Mouse (Mus musculus) embryonic facial prominence, embryonic 12.5 days (tissue): ENCODE data around the gene Ell. TPM values are rescaled to one million over a fixed set of nuclear protein-coding genes. Genes with fewer than 3 reads are reported as not detected.

Source experiments
- ATAC-seq: fragments of 200-750 bp; cut with Nextera tagmentation; 2 replicates; pipeline ENCODE4 v1.8.0; 2017; ENCODE audit not compliant: insufficient number of reproducible peaks, insufficient read depth, low FRiP score, low TSS enrichment
- H3K27ac ChIP-seq: fragments of 300-500 bp; sonication (generic); 2 replicates; pipeline ENCODE4 v1.5.1; 2016; ENCODE audit warnings: mild to moderate bottlenecking
- H3K27me3 ChIP-seq: fragments of 300-500 bp; sonication (generic); 2 replicates; pipeline ENCODE4 v1.6.1; 2016; ENCODE audit warnings: mild to moderate bottlenecking, moderate library complexity
- H3K36me3 ChIP-seq: fragments of 300-500 bp; sonication (generic); 2 replicates; pipeline ENCODE4 v1.6.1; 2016; ENCODE audit warnings: mild to moderate bottlenecking
- H3K4me1 ChIP-seq: fragments of 300-500 bp; sonication (generic); 2 replicates; pipeline ENCODE4 v1.6.1; 2016
- H3K4me2 ChIP-seq: fragments of 300-500 bp; sonication (generic); replicated peaks from 2 replicates; pipeline ENCODE4 v1.6.1; 2016; ENCODE audit warnings: mild to moderate bottlenecking, moderate library complexity
- H3K4me3 ChIP-seq: fragments of 300-500 bp; sonication (generic); 2 replicates; pipeline ENCODE4 v1.5.1; 2016; ENCODE audit warnings: mild to moderate bottlenecking
- H3K9ac ChIP-seq: fragments of 300-500 bp; sonication (generic); 2 replicates; pipeline ENCODE4 v1.6.1; 2016; ENCODE audit warnings: mild to moderate bottlenecking, moderate library complexity
- H3K9me3 ChIP-seq: fragments of 300-500 bp; sonication (generic); 2 replicates; pipeline ENCODE4 v1.6.1; 2016; ENCODE audit warnings: mild to moderate bottlenecking, moderate library complexity
- WGBS: fragments of 180-500 bp; shearing (Covaris S2); methylation state at CpG from one replicate; pipeline ENCODE4 v1.1.7; 2016; 5-methylcytosine and 5-hydroxymethylcytosine counted together
- polyA plus RNA-seq: library from polyadenylated mRNA; unstranded; fragments of >200 nt; fragmentation: Nextera tagmentation; extraction: Ambion mirVana; gene quantifications from 2 replicates; pipeline ENCODE4 v1.2.1, GENCODE M21; 2016

Gene Ell
- polyA plus RNA-seq, 1 experiment from 2014 or later: 19.1 TPM

DNA sequence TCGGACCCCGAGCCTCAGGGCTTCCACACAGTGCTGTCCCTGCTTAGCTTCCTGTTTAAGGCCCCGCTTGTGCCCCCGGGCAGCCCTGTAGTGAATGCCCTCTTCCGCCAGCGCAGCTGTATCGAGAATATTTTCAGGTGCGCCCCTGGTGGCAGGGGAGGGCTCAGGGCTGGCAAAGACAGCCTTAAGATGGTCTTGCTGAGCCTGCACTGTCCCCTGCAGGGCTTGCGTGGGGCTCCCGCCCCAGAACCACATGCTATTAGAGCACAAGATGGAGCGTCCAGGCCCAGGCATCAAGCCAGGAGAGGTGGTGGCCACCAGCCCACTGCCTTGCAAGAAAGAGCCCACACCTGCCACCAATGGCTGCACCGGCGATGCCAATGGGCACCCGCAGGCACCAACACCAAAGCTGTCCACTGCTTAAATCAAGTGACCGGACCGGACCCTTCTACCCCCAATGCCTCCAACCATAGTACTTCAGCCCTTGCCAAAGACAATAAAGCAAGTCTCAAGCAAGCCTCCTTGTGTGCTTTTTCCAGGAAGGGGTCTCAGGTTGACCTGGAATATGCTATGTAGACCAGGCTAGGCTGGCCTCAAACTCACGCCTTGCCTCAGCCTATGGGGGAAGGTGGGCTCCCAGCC lies 57.6 kb downstream of the Ell start:
- H3K4me2 ChIP-seq: peak overlapping the region; percentile 84
- no peak overlapping the region for H3K9ac ChIP-seq

DNA sequence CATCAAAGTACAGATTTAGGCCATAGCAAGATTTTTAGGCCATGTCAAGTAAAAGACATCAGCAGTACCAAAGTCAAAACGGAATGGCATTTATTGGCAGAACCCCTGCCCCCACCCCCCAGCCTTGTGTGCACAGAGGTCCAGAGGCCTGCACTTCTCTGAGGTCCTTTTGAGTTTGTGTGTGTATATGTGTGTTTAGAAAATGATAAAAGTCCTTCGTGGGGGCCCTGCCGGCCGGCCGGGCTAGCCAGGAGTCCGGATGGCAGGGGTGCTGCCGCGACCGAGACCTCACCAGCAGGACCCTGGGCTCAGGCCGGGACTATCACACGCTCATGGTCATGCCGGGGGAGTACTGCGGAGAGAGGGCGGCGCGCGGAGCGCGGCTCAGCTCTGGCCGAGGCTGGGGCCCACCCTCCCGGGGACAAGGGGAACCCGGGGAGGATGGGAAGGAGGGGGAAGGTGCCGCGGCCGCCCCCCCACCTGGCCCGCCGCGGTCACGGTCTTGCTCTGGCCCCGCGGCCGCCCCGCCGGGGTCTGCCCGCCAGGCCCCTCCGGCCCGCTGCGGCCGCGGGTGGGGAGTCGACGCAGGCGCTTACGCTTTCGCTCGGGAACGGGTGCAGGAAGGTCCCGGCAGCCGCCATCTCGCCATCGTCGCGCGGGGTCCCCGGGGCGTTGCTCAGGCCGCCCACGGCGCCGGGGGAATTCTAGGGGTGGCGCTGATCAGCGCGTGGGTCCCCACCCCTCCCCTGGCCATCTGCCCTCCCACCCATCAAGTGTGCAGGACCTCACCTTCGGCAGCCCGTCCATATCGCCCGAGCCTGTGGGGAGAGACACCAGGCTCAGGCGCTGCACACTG lies 58.4 kb downstream of the Ell start:
- Histone ChIP-seq H3K27me3 (no peaks in the 10 kb centered on the region), H3K9me3 (no peaks in the 10 kb centered on the region), H3K4me2 (peak overlapping the region; percentile 84), H3K27ac (peak overlapping the region; percentile 65), H3K4me1 (peaks cover 77% of the 10 kb centered on the region), H3K36me3 (peaks cover 29% of the 10 kb centered on the region), H3K9ac (peak overlapping the region; percentile 73), H3K4me3 (peak overlapping the region; percentile 49)
- no peak for ATAC-seq
- WGBS: 20% methylated on average over 30 of the region's 68 CpGs

More for the DNA sequence above, 57.6 kb downstream of the Ell start:
- WGBS: 79% methylated on average over 17 of the region's 17 CpGs
- Histone ChIP-seq H3K27ac (no peak overlapping the region), H3K4me1 (peaks cover 73% of the 10 kb centered on the region), H3K27me3 (no peaks in the 10 kb centered on the region), H3K9me3 (no peaks in the 10 kb centered on the region), H3K36me3 (peaks cover 25% of the 10 kb centered on the region), H3K4me3 (peak overlapping the region; percentile 49; the same call in 1 of the 2 replicates)
- ATAC-seq: no peak

DNA sequence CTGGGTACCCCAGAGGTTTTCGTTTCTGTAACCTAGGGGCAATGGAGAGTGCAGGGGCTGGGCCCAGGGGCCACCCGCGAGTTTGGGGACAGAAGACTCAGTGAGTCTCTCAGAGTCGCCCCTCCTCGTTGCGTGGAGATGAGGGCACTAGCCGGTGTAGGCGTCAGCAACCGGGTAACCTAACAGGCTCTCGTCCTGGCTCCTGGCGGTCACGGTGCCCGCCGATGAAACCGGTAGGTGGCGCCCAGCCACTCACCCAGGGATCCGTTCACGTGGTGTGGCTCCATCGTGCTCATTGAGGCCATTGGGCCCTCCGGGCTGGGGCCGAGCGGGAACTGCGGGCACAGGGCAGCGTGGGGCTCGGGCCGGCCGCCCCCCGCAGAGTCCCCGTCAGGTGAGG lies 59.0 kb downstream of the Ell start:
- H3K27me3 ChIP-seq: no peaks in the 10 kb centered on the region
- H3K4me2 ChIP-seq: peak overlapping the region; percentile 84
- H3K4me3 ChIP-seq: peak overlapping the region; percentile 49
- H3K9ac ChIP-seq: peak overlapping the region; percentile 73
- H3K4me1 ChIP-seq: peaks cover 73% of the 10 kb centered on the region
- peaks cover 34% of the 10 kb centered on the region for H3K36me3 ChIP-seq
- WGBS: 1% methylated on average over 29 of the region's 29 CpGs
- no peaks in the 10 kb centered on the region for H3K9me3 ChIP-seq
- no peak for ATAC-seq
- peak overlapping the region; percentile 65 for H3K27ac ChIP-seq

DNA sequence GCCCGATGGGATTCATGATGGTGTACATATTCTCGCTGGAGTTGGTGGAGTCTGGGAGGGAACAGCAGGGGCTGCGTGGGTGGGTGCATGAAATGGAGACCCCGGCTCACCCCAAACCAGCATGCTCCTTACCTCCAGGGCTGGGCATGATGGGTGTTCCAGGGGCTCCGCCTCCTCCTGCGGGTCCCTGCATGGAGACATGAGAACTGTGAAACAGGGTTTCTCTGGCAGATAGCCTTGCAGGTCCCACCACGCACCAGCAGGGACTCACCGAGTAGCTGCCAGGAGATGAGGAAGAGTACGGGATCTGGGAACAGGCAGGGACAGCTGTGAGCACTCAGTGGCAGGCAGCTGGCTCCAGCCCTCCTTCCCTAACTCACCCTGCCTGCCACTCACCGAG lies 59.5 kb downstream of the Ell start:
- H3K36me3 ChIP-seq: peaks cover 34% of the 10 kb centered on the region

DNA sequence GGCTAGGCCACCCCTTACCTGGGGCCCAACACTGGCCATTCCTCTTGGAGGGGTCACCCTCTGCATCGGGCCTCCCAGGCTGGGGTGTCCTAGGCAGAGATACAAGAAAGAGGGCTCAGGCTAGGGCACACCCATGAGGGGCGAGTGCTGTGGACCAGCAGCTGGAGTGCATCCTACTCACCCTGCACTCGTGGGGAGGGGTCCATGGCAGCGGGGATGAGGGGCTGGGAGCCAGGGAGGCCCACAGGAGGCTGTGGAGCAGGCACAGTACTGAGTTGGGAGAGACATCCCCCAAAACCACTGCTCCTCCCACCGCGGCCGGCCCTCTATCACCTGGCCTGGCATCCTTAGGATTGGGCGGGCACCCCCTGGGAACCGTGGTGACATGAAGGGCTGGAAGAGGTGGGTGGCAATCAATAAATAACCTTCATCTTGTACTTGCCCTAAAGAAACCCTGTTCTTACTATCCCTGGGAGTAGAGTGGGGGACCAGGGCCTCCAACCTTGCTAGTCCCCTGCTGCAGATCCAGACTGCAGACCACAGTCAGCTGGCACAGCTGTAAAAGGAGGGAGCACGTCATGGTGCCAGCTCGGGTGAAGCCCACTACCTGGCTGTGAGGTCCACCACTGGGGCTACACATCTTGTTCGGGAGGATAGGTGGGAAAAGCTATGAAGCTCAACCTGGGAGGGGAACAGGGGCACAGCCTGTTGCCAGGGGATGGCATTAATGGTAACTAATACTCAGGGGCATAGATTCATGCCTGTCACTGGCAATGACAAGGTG lies 60.4 kb downstream of the Ell start:
- Histone ChIP-seq H3K27me3 (no peaks in the 10 kb centered on the region), H3K4me2 (no peak overlapping the region), H3K9ac (no peak overlapping the region), H3K4me3 (no peak overlapping the region), H3K27ac (no peak overlapping the region; the same call in 1 of the 2 replicates), H3K36me3 (peaks cover 39% of the 10 kb centered on the region), H3K9me3 (no peaks in the 10 kb centered on the region), H3K4me1 (peaks cover 69% of the 10 kb centered on the region)
- 81% methylated on average over 12 of the region's 12 CpGs for WGBS
- ATAC-seq: no peak

More for the DNA sequence above, 59.5 kb downstream of the Ell start:
- 13% methylated on average over 10 of the region's 10 CpGs for WGBS
- H3K4me2 ChIP-seq: peak overlapping the region; percentile 84
- peak overlapping the region; percentile 46 for H3K9ac ChIP-seq
- H3K4me1 ChIP-seq: peaks cover 69% of the 10 kb centered on the region
- peak overlapping the region; percentile 49 for H3K4me3 ChIP-seq
- H3K27me3 ChIP-seq: no peaks in the 10 kb centered on the region
- H3K27ac ChIP-seq: peak overlapping the region; percentile 65
- H3K9me3 ChIP-seq: no peaks in the 10 kb centered on the region
- no peak for ATAC-seq

DNA sequence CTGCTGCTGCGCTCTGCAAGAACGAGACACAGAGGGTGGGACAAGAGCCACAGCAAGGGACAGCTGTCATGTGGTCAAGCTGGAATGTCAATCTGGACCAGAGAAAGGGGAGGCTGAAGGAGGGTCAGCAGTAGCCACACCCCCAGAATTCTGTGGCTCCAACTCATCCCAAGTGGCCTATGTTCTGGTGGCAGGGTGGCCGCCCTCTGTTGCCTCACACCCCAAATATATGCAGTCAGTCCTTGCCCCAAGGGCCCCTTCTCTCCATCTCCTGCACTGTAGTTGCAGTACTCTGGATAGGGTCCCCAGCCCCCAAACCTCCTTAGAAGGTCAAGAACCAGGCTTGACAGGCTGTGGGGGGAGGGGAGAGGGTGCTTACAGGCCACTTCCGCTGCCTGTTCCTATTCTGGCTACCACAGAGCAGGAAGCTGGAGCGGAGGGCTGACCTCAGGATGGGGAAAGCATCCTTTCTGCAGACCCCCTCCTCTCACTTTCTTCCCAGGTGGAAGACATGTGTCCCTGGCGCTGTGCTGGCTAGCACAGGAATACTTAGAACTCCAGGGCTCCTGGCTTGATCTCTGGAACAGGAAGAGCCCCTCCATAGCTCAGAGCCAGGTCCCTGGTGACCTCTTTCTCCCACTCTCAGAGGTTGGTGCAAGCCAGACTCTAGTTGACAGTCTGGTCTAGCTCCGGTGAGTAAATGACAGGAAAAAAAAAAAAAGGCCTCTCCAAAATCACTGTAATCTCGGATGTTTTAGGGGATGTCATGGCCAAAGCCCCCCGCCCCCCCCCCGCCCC lies 61.4 kb downstream of the Ell start:
- Histone ChIP-seq H3K9me3 (no peaks in the 10 kb centered on the region), H3K36me3 (peaks cover 38% of the 10 kb centered on the region), H3K4me3 (peak overlapping the region; percentile 22), H3K27me3 (no peaks in the 10 kb centered on the region), H3K27ac (peak overlapping the region; percentile 87), H3K9ac (peak overlapping the region; percentile 24; the same call in 1 of the 2 replicates), H3K4me2 (peak overlapping the region; percentile 54), H3K4me1 (peaks cover 59% of the 10 kb centered on the region)
- WGBS: 18% methylated on average over 10 of the region's 10 CpGs
- no peak for ATAC-seq

DNA sequence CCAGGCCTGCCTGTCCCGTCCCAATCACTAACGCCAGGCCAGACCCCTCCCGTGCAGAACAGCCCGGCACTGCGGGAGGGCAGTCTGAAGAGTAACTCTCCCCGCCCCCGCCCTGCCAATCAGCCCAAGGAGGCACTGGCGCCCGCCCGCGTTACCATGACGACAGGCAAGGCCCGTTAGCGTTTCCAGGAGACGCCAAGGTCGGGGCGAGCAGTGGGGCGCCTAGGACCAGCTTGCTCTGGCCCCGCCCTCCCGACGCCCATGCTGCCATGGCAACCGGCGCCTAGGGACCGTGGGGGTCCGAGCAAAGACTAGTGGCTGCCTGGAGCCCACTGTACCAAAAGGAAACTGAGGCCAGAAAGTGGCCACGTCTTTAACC lies 62.0 kb downstream of the Ell start:
- H3K4me1 ChIP-seq: peaks cover 59% of the 10 kb centered on the region
- WGBS: 1% methylated on average over 26 of the region's 26 CpGs
- H3K27ac ChIP-seq: peak overlapping the region; percentile 87
- peak; percentile 37 for ATAC-seq
- H3K9ac ChIP-seq: peak overlapping the region; percentile 24; the same call in 1 of the 2 replicates
- peaks cover 32% of the 10 kb centered on the region for H3K36me3 ChIP-seq
- no peaks in the 10 kb centered on the region for H3K27me3 ChIP-seq
- H3K4me2 ChIP-seq: peak overlapping the region; percentile 54
- peak overlapping the region; percentile 22; the same call in 1 of the 2 replicates for H3K4me3 ChIP-seq
- H3K9me3 ChIP-seq: no peaks in the 10 kb centered on the region

DNA sequence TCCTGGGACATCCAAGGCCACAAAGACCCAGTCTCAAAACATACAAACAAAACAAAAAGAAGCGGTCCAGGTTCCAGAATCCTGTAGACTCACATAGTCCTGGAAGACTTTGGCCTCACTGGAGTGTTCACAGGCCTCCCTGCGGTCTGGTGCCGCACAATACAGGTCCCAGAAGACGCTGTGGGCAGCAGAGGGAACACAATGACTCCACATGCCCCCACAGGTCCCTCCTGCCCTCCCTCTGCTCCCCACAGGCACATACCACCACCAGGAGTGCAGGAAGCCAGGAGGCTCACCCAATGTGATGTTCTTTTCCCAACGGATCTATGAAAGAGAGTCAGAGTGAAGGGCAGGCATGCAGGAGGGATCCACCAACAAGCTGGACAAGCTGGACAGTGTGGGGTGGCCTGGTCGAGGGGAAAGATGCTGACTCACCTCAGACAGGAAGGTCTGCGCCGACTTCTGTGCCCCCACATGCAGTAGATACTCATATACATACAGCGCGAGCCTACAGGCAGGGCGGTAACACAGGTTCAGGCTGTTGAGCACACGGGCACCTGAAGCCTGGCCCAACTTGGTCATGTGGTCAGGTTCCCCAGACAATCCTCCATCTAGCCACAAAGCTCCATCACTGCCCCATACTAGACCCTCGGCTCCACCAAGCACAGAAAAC lies 63.0 kb downstream of the Ell start:
- H3K27ac ChIP-seq: peak overlapping the region; percentile 87; the same call in 1 of the 2 replicates
- no peaks in the 10 kb centered on the region for H3K9me3 ChIP-seq
- H3K36me3 ChIP-seq: peaks cover 24% of the 10 kb centered on the region; the same call in 1 of the 2 replicates
- H3K9ac ChIP-seq: no peak overlapping the region
- 92% methylated on average over 13 of the region's 13 CpGs for WGBS
- no peaks in the 10 kb centered on the region for H3K27me3 ChIP-seq
- H3K4me3 ChIP-seq: no peak overlapping the region
- no peak overlapping the region for H3K4me2 ChIP-seq
- H3K4me1 ChIP-seq: peaks cover 59% of the 10 kb centered on the region
- no peak for ATAC-seq

DNA sequence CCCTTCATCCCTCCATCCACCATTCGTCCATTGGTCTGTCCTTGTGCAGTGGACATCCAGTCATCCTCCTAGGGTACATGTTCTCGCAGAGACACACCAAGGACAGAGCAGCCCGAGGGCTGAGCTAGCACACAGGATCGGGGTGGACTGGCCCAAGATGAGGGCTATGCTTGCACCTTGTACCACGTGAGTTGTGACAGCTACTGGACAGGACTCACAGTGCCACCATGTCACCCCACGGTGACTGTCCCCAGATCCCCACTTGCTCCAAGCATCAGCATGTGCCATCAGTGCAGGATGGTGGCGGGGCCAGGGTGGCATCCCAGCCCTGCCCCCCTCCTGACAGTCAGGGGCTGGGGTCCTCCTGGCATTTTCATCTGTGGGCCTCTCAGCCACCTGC lies 65.3 kb downstream of the Ell start:
- H3K27ac ChIP-seq: no peak overlapping the region
- no peak overlapping the region for H3K4me2 ChIP-seq
- H3K4me1 ChIP-seq: peaks cover 52% of the 10 kb centered on the region
- no peak for ATAC-seq
- no peaks in the 10 kb centered on the region for H3K27me3 ChIP-seq
- no peak overlapping the region for H3K4me3 ChIP-seq
- 83% methylated on average over 7 of the region's 7 CpGs for WGBS
- no peaks in the 10 kb centered on the region for H3K9me3 ChIP-seq
- H3K36me3 ChIP-seq: peaks cover 22% of the 10 kb centered on the region; the same call in 1 of the 2 replicates
- no peak overlapping the region for H3K9ac ChIP-seq

DNA sequence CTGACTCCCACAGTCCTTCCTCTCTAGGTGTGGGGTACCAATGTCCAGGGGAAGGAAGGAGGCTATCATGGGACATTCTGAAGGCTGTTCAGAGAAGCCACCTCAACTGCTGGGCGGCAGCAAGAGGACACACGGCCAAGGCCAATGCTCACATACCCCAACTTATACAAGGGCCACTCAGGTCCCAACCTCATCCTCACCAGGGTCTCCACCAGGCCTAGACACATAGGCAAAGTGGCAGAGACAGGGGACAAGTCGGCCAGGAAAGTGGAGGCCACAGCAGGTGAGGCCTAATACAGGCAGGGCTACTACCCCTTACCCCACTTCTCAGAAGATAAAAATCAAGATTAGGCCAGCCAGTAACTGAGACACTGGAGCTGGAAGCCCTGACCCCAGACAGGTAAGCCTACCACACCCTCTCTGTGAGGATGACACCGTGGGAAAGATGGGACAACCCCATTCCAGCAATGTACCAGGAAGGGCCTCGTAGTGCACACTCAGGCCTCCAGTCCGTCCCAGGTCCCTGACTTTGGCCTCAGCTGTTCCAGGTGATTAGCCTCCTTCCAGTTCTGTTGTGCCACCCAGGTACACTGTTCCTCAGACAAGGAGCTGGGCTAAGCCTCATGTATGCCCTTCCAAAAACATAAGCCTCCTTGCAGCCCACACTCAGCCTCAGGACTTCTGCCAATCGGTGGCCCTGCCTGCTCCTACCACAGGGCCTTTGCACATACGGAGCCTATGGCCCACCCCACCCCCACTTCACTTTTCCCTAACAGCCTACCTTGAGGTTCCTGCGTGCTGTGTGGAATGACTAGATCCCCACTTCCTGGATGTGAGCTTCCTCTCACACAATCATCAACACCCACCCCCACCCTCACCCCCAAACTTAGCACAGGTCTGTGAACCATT lies 66.9 kb downstream of the Ell start:
- Histone ChIP-seq H3K36me3 (peaks cover 19% of the 10 kb centered on the region; the same call in 1 of the 2 replicates), H3K4me1 (peaks cover 46% of the 10 kb centered on the region), H3K27ac (no peak overlapping the region), H3K9ac (no peak overlapping the region), H3K9me3 (no peaks in the 10 kb centered on the region), H3K27me3 (no peaks in the 10 kb centered on the region), H3K4me3 (no peak overlapping the region), H3K4me2 (peak overlapping the region; percentile 87)
- WGBS: 88% methylated on average over 9 of the region's 9 CpGs
- no peak for ATAC-seq
